Mouse (Mus musculus): ENCODE results near the gene Slc8a2. TPM values are rescaled to one million over a fixed set of nuclear protein-coding genes. Genes with fewer than 3 reads are reported as not detected.

Gene Slc8a2
- total RNA-seq (2021), result under 1 TPM; 0.15 to 0.16 TPM
- long read RNA-seq, experiment 1, result 0 reads
- long read RNA-seq, experiment 2, result 0 reads

GRCm38 (mm10) chr7:16129421-16129845 is at the start of gene Slc8a2:
TSS of gene Slc8a2 (plus strand) at chr7:16129826.
- DNase-seq, result peak; percentile 66

GRCm38 (mm10) chr7:16079947-16080346 is 49.7 kb upstream of the Slc8a2 start:
- DNase-seq, result no peak

- DNase-seq, result no peak
Observed at GRCm38 (mm10) chr7:16080581-16080980, 49.0 kb upstream of the Slc8a2 start.

GRCm38 (mm10) chr7:16083361-16083760 is 46.3 kb upstream of the Slc8a2 start:
- no peak for DNase-seq

- no peak for DNase-seq
Observed at GRCm38 (mm10) chr7:16087587-16087986, 42.0 kb upstream of the Slc8a2 start.

GRCm38 (mm10) chr7:16094592-16094991 is 35.0 kb upstream of the Slc8a2 start:
- no peak for DNase-seq

GRCm38 (mm10) chr7:16098021-16099017 is 31.3 kb upstream of the Slc8a2 start, which contains the start of gene Napa:
TSS of gene Napa (plus strand) at chr7:16098458.
- DNase-seq, result peak; percentile 99

GRCm38 (mm10) chr7:16099901-16100300 is 29.7 kb upstream of the Slc8a2 start:
- DNase-seq, result no peak

- peak; percentile 30 for DNase-seq
Observed at GRCm38 (mm10) chr7:16101081-16101480, 28.5 kb upstream of the Slc8a2 start.

- peak; percentile 54 for DNase-seq
Observed at GRCm38 (mm10) chr7:16101726-16102475, 27.7 kb upstream of the Slc8a2 start.

- no peak for DNase-seq
Observed at GRCm38 (mm10) chr7:16102686-16103226, 26.9 kb upstream of the Slc8a2 start.

GRCm38 (mm10) chr7:16103760-16104159 is 25.9 kb upstream of the Slc8a2 start:
- DNase-seq, result no peak

- no peak for DNase-seq
Observed at GRCm38 (mm10) chr7:16104611-16105388, 24.8 kb upstream of the Slc8a2 start.

- DNase-seq, result no peak
Observed at GRCm38 (mm10) chr7:16108886-16109542, 20.6 kb upstream of the Slc8a2 start.

GRCm38 (mm10) chr7:16110158-16110557 is 19.5 kb upstream of the Slc8a2 start:
- DNase-seq, result no peak

GRCm38 (mm10) chr7:16111284-16112090 is 18.1 kb upstream of the Slc8a2 start:
- DNase-seq, result no peak

- no peak for DNase-seq
Observed at GRCm38 (mm10) chr7:16116418-16116817, 13.2 kb upstream of the Slc8a2 start.

GRCm38 (mm10) chr7:16117100-16117499 is 12.5 kb upstream of the Slc8a2 start:
- DNase-seq, result no peak

GRCm38 (mm10) chr7:16119569-16120261 is 9.9 kb upstream of the Slc8a2 start, which contains the start of gene Kptn:
TSS of gene Kptn (plus strand) at chr7:16119895.
- peak; percentile 84 for DNase-seq

GRCm38 (mm10) chr7:16120262-16120600 is 9.4 kb upstream of the Slc8a2 start:
- DNase-seq, result no peak

All from gastrocnemius, postnatal 25 days (tissue).